In the genomic region with DNA sequence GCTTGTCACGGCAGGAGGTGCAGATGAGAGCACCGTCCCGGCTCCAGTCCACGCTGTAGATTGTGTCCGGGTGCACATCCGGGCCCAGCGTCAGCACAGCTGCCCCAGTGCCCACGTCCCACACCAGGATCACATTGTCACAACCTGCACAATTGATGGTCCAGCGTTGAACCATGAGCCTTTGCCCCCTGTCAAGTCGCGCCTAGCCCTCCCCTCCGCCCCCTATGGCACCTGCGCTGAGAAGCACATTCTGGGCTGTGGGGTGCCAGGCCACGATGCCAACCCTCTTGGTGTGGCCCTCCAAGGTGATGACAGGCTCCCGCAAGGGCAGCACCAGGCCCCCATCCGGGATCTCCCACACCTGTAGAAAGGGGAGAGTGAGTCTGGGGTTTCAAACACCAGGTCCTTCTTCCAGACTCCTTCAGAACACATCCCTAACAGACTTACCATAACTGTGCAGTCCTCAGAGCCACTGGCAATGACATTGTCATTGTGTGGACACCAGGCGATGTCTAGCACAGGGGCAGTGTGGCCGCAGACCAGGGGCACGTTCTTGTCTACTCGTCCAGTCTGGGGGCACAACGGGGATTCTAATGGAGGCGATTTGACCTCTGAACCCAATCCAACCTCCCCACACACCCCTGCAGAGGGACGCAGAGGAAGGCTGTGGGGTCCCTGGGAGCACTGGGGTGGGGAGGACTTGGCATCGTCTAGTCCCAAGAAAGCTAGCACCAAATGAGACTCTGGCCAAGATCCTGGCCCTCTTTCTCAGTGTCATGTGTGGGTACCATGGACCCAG, we compare ENCODE assay signal across 8 mouse cellular contexts. TPM values are rescaled to one million over a fixed set of nuclear protein-coding genes. Genes with fewer than 3 reads are reported as not detected.
DNase-seq lines count a peak whose midpoint lies in the region; ATAC-seq and TF ChIP-seq lines count a peak whose summit lies in the region.

No protein-coding gene starts in this region.

- H3K9ac ChIP-seq in kidney, postnatal 0 days (ENCODE audit: low read depth, low read length): 0 out of 2 replicates have a peak overlapping the region, but pooled peaks have one; percentile 25
- H3K9ac ChIP-seq in embryonic facial prominence, embryonic 14.5 days (ENCODE audit: low read depth, low read length): 0 out of 2 replicates have a peak overlapping the region, but pooled peaks have one; percentile 28
- H3K9ac ChIP-seq in intestine, embryonic 15.5 days: no peak overlapping the region
- H3K9ac ChIP-seq in neural tube, embryonic 15.5 days (replicated peaks): peak overlapping the region; percentile 2; the same call in 1 of the 2 replicates

- no peak for ATAC-seq in kidney, postnatal 0 days (replicated peaks; ENCODE audit: low FRiP score, low read depth)
- ATAC-seq in embryonic facial prominence, embryonic 14.5 days (ENCODE audit: low read depth): no peak
- ATAC-seq in intestine, embryonic 15.5 days: no peak
- no peak for ATAC-seq in neural tube, embryonic 15.5 days (ENCODE audit: low FRiP score)

- no peak overlapping the region for H3K4me3 ChIP-seq in kidney, postnatal 0 days (replicated peaks; ENCODE audit: low read depth, low read length)
- H3K4me3 ChIP-seq in embryonic facial prominence, embryonic 14.5 days (ENCODE audit: low read depth, low read length): no peak overlapping the region
- H3K4me3 ChIP-seq in intestine, embryonic 15.5 days (replicated peaks): 0 out of 2 replicates have a peak overlapping the region, but pooled peaks have one; percentile 5
- peak overlapping the region; percentile 10; the same call in 1 of the 2 replicates for H3K4me3 ChIP-seq in neural tube, embryonic 15.5 days (replicated peaks)

- no peaks in the 10 kb centered on the region for H3K36me3 ChIP-seq in kidney, postnatal 0 days (ENCODE audit: insufficient read depth, low read length)
- no peaks in the 10 kb centered on the region for H3K36me3 ChIP-seq in embryonic facial prominence, embryonic 14.5 days (ENCODE audit: control insufficient read depth, insufficient read depth, low read length)
- 0 out of 2 replicates have a peak, but pooled peaks cover 4% of the 10 kb centered on the region for H3K36me3 ChIP-seq in intestine, embryonic 15.5 days
- H3K36me3 ChIP-seq in neural tube, embryonic 15.5 days: peaks cover 31% of the 10 kb centered on the region

- H3K9me3 ChIP-seq in kidney, postnatal 0 days (replicated peaks; ENCODE audit: low read length): no peaks in the 10 kb centered on the region
- no peaks in the 10 kb centered on the region for H3K9me3 ChIP-seq in embryonic facial prominence, embryonic 14.5 days (ENCODE audit: control insufficient read depth, low read length)
- no peaks in the 10 kb centered on the region for H3K9me3 ChIP-seq in intestine, embryonic 15.5 days
- H3K9me3 ChIP-seq in neural tube, embryonic 15.5 days (replicated peaks): no peaks in the 10 kb centered on the region

- WGBS in kidney, postnatal 0 days: 61% methylated on average over 24 of the region's 24 CpGs
- 62% methylated on average over 24 of the region's 24 CpGs for WGBS in embryonic facial prominence, embryonic 14.5 days
- 60% methylated on average over 24 of the region's 24 CpGs for WGBS in intestine, embryonic 15.5 days
- WGBS in neural tube, embryonic 15.5 days: 59% methylated on average over 24 of the region's 24 CpGs

- no peak overlapping the region for H3K27ac ChIP-seq in kidney, postnatal 0 days
- no peak overlapping the region for H3K27ac ChIP-seq in embryonic facial prominence, embryonic 14.5 days (replicated peaks; ENCODE audit: low read depth, low read length)
- no peak overlapping the region for H3K27ac ChIP-seq in intestine, embryonic 15.5 days
- 0 out of 2 replicates have a peak overlapping the region, but pooled peaks have one; percentile 9 for H3K27ac ChIP-seq in neural tube, embryonic 15.5 days (replicated peaks)

- peak overlapping the region; percentile 27; the same call in 1 of the 2 replicates for H3K4me2 ChIP-seq in kidney, postnatal 0 days (ENCODE audit: low read length)
- no peak overlapping the region; the same call in 1 of the 2 replicates for H3K4me2 ChIP-seq in embryonic facial prominence, embryonic 14.5 days (ENCODE audit: low read depth, low read length)
- peak overlapping the region; percentile 10 for H3K4me2 ChIP-seq in intestine, embryonic 15.5 days (replicated peaks)
- peak overlapping the region; percentile 69 for H3K4me2 ChIP-seq in neural tube, embryonic 15.5 days

- no peaks in the 10 kb centered on the region; the same call in 1 of the 2 replicates for H3K27me3 ChIP-seq in kidney, postnatal 0 days (ENCODE audit: insufficient read depth, low read length)
- H3K27me3 ChIP-seq in embryonic facial prominence, embryonic 14.5 days (replicated peaks; ENCODE audit: control insufficient read depth, insufficient read depth, low read length): peaks cover 19% of the 10 kb centered on the region; the same call in 1 of the 2 replicates
- peaks cover 22% of the 10 kb centered on the region for H3K27me3 ChIP-seq in intestine, embryonic 15.5 days (replicated peaks)
- no peaks in the 10 kb centered on the region for H3K27me3 ChIP-seq in neural tube, embryonic 15.5 days (replicated peaks)

- peaks cover 11% of the 10 kb centered on the region for H3K4me1 ChIP-seq in kidney, postnatal 0 days (replicated peaks; ENCODE audit: insufficient read depth, low read length)
- H3K4me1 ChIP-seq in embryonic facial prominence, embryonic 14.5 days (ENCODE audit: control insufficient read depth, insufficient read depth, low read length): peaks cover 14% of the 10 kb centered on the region
- H3K4me1 ChIP-seq in intestine, embryonic 15.5 days (replicated peaks): peaks cover 17% of the 10 kb centered on the region
- H3K4me1 ChIP-seq in neural tube, embryonic 15.5 days: peaks cover 63% of the 10 kb centered on the region

- no peak for DNase-seq in kidney, postnatal 0 days (ENCODE audit: low spot score)
- DNase-seq in kidney, postnatal 25 days: no peak
- no peak for DNase-seq in embryonic facial prominence, embryonic 14.5 days (ENCODE audit: low spot score)
- DNase-seq in left cerebral cortex, adult 8-10 months (ENCODE audit: low spot score in 2 of 2): no peak
- no peak for DNase-seq in urinary bladder, postnatal 14 days (ENCODE audit: low spot score)
- no peak for DNase-seq in layer of hippocampus, adult 9-11 months

- no peak for TF ChIP-seq CTCF in kidney, postnatal 0 days (IDR thresholded peaks at IDR 0.05; ENCODE audit: low read depth)

RNA-seq across cellular contexts. Expression of gene Coro1a, which starts 5.8 kb away (rescaled TPM):
- 13.1 and 14.6 TPM in 2 replicates for polyA plus RNA-seq in kidney, postnatal 0 days (2015; fragmentation: Nextera tagmentation; extraction: Ambion mirVana)
- 44.9 and 45.2 TPM in 2 replicates for polyA plus RNA-seq in embryonic facial prominence, embryonic 14.5 days (2014; fragmentation: Nextera tagmentation; extraction: Ambion mirVana)
- 36.9 and 39.7 TPM in 2 replicates for polyA plus RNA-seq in intestine, embryonic 15.5 days (2015; fragmentation: Nextera tagmentation; extraction: Ambion mirVana)
- polyA plus RNA-seq in neural tube, embryonic 15.5 days (2015; fragmentation: Nextera tagmentation; extraction: Ambion mirVana): 120 and 192 TPM in 2 replicates
- total RNA-seq in left cerebral cortex, adult 8-10 months (2022): 100 to 1,000 TPM; 132 to 162 (median 149) TPM

RNA-seq across cellular contexts. Expression of gene Slx1b, which starts 6.2 kb away (rescaled TPM):
- 7.1 and 9.0 TPM in 2 replicates for polyA plus RNA-seq in kidney, postnatal 0 days (2015; fragmentation: Nextera tagmentation; extraction: Ambion mirVana)
- polyA plus RNA-seq in embryonic facial prominence, embryonic 14.5 days (2014; fragmentation: Nextera tagmentation; extraction: Ambion mirVana): 5.3 and 6.4 TPM in 2 replicates
- polyA plus RNA-seq in intestine, embryonic 15.5 days (2015; fragmentation: Nextera tagmentation; extraction: Ambion mirVana): 8.1 and 9.1 TPM in 2 replicates
- 13.9 and 18.2 TPM in 2 replicates for polyA plus RNA-seq in neural tube, embryonic 15.5 days (2015; fragmentation: Nextera tagmentation; extraction: Ambion mirVana)
- total RNA-seq in left cerebral cortex, adult 8-10 months (2022): 10 to 100 TPM; 17.1 to 23.0 (median 19.6) TPM

RNA-seq across cellular contexts. Expression of gene Bola2, which starts 6.6 kb away (rescaled TPM):
- 140 and 145 TPM in 2 replicates for polyA plus RNA-seq in kidney, postnatal 0 days (2015; fragmentation: Nextera tagmentation; extraction: Ambion mirVana)
- polyA plus RNA-seq in embryonic facial prominence, embryonic 14.5 days (2014; fragmentation: Nextera tagmentation; extraction: Ambion mirVana): 108 and 130 TPM in 2 replicates
- 118 and 120 TPM in 2 replicates for polyA plus RNA-seq in intestine, embryonic 15.5 days (2015; fragmentation: Nextera tagmentation; extraction: Ambion mirVana)
- polyA plus RNA-seq in neural tube, embryonic 15.5 days (2015; fragmentation: Nextera tagmentation; extraction: Ambion mirVana): 131 and 154 TPM in 2 replicates
- 10 to 100 TPM; 82.1 to 97.0 (median 90.2) TPM for total RNA-seq in left cerebral cortex, adult 8-10 months (2022)

RNA-seq across cellular contexts. Expression of gene Sult1a1, which starts 25.5 kb away (rescaled TPM):
- 13.4 and 17.3 TPM in 2 replicates for polyA plus RNA-seq in kidney, postnatal 0 days (2015; fragmentation: Nextera tagmentation; extraction: Ambion mirVana)
- 13.5 and 17.9 TPM in 2 replicates for polyA plus RNA-seq in embryonic facial prominence, embryonic 14.5 days (2014; fragmentation: Nextera tagmentation; extraction: Ambion mirVana)
- polyA plus RNA-seq in intestine, embryonic 15.5 days (2015; fragmentation: Nextera tagmentation; extraction: Ambion mirVana): 5.5 and 6.1 TPM in 2 replicates
- polyA plus RNA-seq in neural tube, embryonic 15.5 days (2015; fragmentation: Nextera tagmentation; extraction: Ambion mirVana): 3.4 and 5.1 TPM in 2 replicates
- total RNA-seq in left cerebral cortex, adult 8-10 months (2022): 1 to 10 TPM; 6.3 to 9.0 (median 7.9) TPM

RNA-seq across cellular contexts. Expression of gene Sgf29, which starts 52.6 kb away (rescaled TPM):
- 37.8 and 38.6 TPM in 2 replicates for polyA plus RNA-seq in kidney, postnatal 0 days (2015; fragmentation: Nextera tagmentation; extraction: Ambion mirVana)
- 40.8 and 45.4 TPM in 2 replicates for polyA plus RNA-seq in embryonic facial prominence, embryonic 14.5 days (2014; fragmentation: Nextera tagmentation; extraction: Ambion mirVana)
- polyA plus RNA-seq in intestine, embryonic 15.5 days (2015; fragmentation: Nextera tagmentation; extraction: Ambion mirVana): 45.2 and 51.7 TPM in 2 replicates
- 53.2 and 64.5 TPM in 2 replicates for polyA plus RNA-seq in neural tube, embryonic 15.5 days (2015; fragmentation: Nextera tagmentation; extraction: Ambion mirVana)
- total RNA-seq in left cerebral cortex, adult 8-10 months (2022): 10 to 100 TPM; 28.4 to 39.0 (median 33.6) TPM

Comparison
In these comparisons a context has a peak if more than half of its experiments do, and no peak if none do; other contexts are left out.
1. H3K4me3 ChIP-seq: peak in intestine, embryonic 15.5 days (single experiment) and neural tube, embryonic 15.5 days (single experiment); none in kidney, postnatal 0 days (single experiment) and embryonic facial prominence, embryonic 14.5 days (single experiment).